Mouse (Mus musculus): Measurements from ENCODE around the gene Gm14327. TPM values are rescaled to one million over a fixed set of nuclear protein-coding genes. Genes with fewer than 3 reads are reported as not detected.
"Not testable (repeated sequence)": the region's sequence is repeated elsewhere in the genome, so short reads cannot be mapped to it uniquely, and the experiment has no call there.

Gene Gm14327
- total RNA-seq (2014; fragmentation: Nextera tagmentation) (not detected in 2 replicates), total RNA-seq (2017) (0.52 and 0.82 TPM in 2 replicates), polyA plus RNA-seq (2012) (not detected in 2 replicates)

DNA sequence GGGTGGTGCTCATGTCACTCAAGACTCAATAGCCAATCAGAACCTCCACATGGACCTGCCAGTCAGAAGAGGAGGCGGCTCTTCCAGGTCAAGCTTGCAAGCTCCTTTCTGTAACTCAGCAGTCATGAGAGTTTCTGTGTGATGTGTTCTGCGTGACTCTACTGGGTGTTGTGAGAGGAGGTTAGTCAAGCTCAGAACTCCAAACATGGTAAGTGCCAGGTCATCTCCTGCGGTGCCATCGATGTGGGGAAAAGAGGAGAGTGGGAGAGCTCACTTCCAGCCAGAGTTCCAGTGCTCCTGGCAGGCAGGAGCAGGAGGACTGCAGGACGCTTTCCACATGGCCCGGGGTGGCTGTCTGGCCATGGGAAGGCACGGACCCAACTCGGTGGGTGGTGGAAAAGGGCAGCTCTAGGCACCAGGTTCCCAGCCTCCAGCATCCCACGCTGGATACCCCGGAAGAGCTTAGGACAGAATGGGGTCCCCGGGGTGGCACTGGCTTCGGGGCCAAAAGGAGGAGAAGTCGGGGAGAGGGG is at the start of gene Gm14327:
Gm14327 (plus strand) TSS at position 51 of the 533 bp plus-strand sequence.
- not testable (repeated sequence) for H3K4me3 ChIP-seq (ENCODE audit: low read depth, low read length); H3K4me1 ChIP-seq (ENCODE audit: insufficient read depth, low read depth, low read length); H3K27me3 ChIP-seq (ENCODE audit: insufficient read depth, low read length); H3K36me3 ChIP-seq (replicated peaks); DNase-seq (ENCODE audit: low spot score); ATAC-seq (ENCODE audit: extremely low read depth, insufficient number of reproducible peaks, low FRiP score, poor library complexity, severe bottlenecking); H3K9me3 ChIP-seq (replicated peaks)

DNA sequence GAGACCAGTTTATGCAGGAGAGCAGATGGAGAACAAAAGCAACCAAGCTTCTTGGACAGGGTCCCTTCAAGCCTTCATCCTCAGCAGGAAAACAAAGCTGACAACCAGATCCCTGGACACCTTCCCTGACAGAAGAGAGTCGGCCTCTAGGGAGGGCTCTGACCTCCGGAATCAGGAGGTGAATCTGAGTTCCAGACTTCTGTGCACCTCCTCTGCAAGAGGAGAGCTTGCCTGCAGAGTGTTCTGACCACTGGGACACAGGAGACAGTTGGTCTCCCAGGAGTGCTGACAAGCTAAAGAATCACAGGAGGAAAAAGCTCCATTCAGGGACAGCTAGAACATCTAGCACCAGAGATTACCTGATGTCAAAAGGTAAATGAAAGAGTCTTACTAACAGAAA is 34.6 kb upstream of the Gm14327 start:
- not testable (repeated sequence) for H3K4me3 ChIP-seq (ENCODE audit: low read depth, low read length); ATAC-seq (ENCODE audit: extremely low read depth, insufficient number of reproducible peaks, low FRiP score, poor library complexity, severe bottlenecking); DNase-seq (ENCODE audit: low spot score)

DNA sequence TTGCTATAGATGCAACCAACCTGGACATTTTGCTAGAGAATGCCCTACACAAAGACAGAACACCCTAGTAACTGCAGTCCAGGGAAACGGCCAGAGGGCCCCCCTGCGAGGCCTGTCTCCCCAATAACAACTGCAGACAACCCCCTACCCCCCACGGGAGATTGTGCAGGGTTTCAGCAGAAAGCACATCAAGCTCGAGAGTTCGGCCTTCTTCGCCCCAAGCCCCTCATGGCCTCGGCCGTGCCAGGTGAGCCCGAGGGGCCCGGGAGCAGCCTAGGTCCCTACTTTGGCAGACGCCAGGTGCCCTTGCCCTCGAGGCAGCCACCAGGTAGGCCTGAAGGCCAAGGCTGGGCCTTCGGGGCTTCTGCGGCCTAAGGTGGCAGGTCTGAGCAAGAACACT is 9.2 kb upstream of the Gm14327 start:
- not testable (repeated sequence) for H3K36me3 ChIP-seq (replicated peaks); DNase-seq (ENCODE audit: low spot score); H3K27me3 ChIP-seq (ENCODE audit: insufficient read depth, low read length); ATAC-seq (ENCODE audit: extremely low read depth, insufficient number of reproducible peaks, low FRiP score, poor library complexity, severe bottlenecking); H3K4me3 ChIP-seq (ENCODE audit: low read depth, low read length); H3K4me1 ChIP-seq (ENCODE audit: insufficient read depth, low read depth, low read length); H3K9me3 ChIP-seq (replicated peaks)

More for the DNA sequence above, 34.6 kb upstream of the Gm14327 start:
- not testable (repeated sequence) for H3K36me3 ChIP-seq (replicated peaks); H3K4me1 ChIP-seq (ENCODE audit: insufficient read depth, low read depth, low read length); H3K9me3 ChIP-seq (replicated peaks); H3K27me3 ChIP-seq (ENCODE audit: insufficient read depth, low read length)

DNA sequence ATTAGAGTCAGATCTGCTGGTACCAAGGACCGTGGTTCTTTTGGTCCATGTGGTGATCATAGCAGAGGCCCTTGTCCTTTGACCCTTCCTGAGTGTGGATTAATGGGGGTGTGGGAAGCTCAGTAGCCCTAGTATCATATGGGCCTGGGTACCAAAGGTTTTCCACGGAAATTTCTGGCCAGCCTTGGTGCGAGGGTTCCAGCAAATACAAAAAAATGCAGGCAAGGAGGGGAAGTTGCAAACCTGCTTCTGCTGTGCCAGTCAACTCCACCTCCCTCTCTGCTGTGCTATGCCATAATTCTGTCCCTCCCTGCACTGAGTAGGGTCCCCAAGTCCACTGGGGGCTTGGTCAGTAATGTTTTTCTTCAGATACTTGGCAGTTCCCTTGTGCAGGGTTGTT is 1.3 kb downstream of the Gm14327 start:
- not testable (repeated sequence) for H3K9me3 ChIP-seq (replicated peaks); H3K36me3 ChIP-seq (replicated peaks); ATAC-seq (ENCODE audit: extremely low read depth, insufficient number of reproducible peaks, low FRiP score, poor library complexity, severe bottlenecking); H3K4me3 ChIP-seq (ENCODE audit: low read depth, low read length); H3K4me1 ChIP-seq (ENCODE audit: insufficient read depth, low read depth, low read length); DNase-seq (ENCODE audit: low spot score); H3K27me3 ChIP-seq (ENCODE audit: insufficient read depth, low read length)

DNA sequence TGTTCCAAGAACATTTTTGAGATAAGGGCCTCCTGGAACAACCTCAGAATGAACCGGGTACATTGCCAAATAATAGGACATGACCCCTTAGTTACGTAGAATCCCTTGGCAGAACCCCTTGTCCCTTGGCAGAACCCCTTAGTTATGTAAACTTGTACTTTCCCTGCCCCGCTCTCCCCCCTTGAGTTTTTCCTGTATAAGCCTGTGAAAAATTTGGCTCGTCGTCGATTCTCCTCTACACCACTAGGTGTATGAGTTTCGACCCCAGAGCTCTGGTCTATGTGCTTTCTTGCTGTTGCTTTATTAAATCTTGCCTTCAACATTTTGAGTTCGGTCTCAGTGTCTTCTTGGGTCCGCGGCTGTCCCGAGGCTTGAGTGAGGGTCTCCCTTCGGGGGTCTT is 6.4 kb downstream of the Gm14327 start:
- H3K4me3 ChIP-seq (ENCODE audit: low read depth, low read length); ATAC-seq (ENCODE audit: extremely low read depth, insufficient number of reproducible peaks, low FRiP score, poor library complexity, severe bottlenecking); H3K36me3 ChIP-seq (replicated peaks); DNase-seq (ENCODE audit: low spot score); H3K27me3 ChIP-seq (ENCODE audit: insufficient read depth, low read length); H3K4me1 ChIP-seq (ENCODE audit: insufficient read depth, low read depth, low read length); H3K9me3 ChIP-seq (replicated peaks): not testable (repeated sequence)

DNA sequence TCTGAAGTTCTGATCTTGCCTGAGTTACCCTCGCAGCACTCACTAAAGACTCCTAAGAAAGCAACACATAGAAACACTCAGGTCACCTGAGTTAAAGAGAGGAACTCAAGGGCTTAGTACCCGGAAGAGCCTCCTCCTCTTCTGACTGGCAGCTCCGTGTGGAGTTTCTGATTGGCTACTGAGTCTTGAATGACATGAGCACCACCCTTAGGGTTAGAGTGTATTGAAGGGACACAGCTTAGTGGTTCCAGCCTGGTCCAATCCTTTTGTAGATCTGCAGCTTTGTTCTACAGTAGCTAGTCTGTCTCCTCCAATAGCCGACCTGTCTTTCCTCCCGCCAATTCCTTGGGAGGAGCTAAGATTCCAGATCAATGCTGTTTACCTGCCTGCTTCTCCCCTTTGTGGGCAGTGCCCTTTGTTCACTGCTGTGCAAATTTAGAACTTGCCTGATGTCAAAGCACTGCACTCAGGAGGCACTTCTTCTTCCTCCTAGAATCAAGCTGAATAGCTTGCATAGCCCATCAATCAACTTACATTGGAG is 28.7 kb downstream of the Gm14327 start, which contains the start of gene Zfp972:
Zfp972 (minus strand) TSS at position 51 of the 541 bp plus-strand sequence.
- DNase-seq (ENCODE audit: low spot score); H3K4me1 ChIP-seq (ENCODE audit: insufficient read depth, low read depth, low read length); H3K9me3 ChIP-seq (replicated peaks); H3K27me3 ChIP-seq (ENCODE audit: insufficient read depth, low read length); H3K36me3 ChIP-seq (replicated peaks); ATAC-seq (ENCODE audit: extremely low read depth, insufficient number of reproducible peaks, low FRiP score, poor library complexity, severe bottlenecking): not testable (repeated sequence)
- H3K4me3 ChIP-seq (ENCODE audit: low read depth, low read length), result peak within 1 kb of the TSS; percentile 63

Other genes starting within 250 kb of the Gm14327 start
- gene Gm14322, start 137.8 kb upstream of the Gm14327 start, total RNA-seq (2014; fragmentation: Nextera tagmentation), result not detected in 2 replicates
- gene Gm14322, start 137.8 kb upstream of the Gm14327 start, total RNA-seq (2017), result 0.16 TPM in 1 of 2 replicates, not detected in the other
- not detected in 2 replicates for gene Gm14322, start 137.8 kb upstream of the Gm14327 start, polyA plus RNA-seq (2012)
- 59.4 and 69.6 TPM in 2 replicates for gene Gm14325, start 56.8 kb upstream of the Gm14327 start, total RNA-seq (2014; fragmentation: Nextera tagmentation)
- gene Gm14325, start 56.8 kb upstream of the Gm14327 start, total RNA-seq (2017), result 51.1 and 68.8 TPM in 2 replicates
- 0.15 and 0.88 TPM in 2 replicates for gene Gm14325, start 56.8 kb upstream of the Gm14327 start, polyA plus RNA-seq (2012)
- gene Zfp972, start 28.5 kb downstream of the Gm14327 start, total RNA-seq (2014; fragmentation: Nextera tagmentation), result 8.1 and 10.3 TPM in 2 replicates
- gene Zfp972, start 28.5 kb downstream of the Gm14327 start, total RNA-seq (2017), result 21.9 and 22.0 TPM in 2 replicates
- gene Zfp972, start 28.5 kb downstream of the Gm14327 start, polyA plus RNA-seq (2012), result 0.67 and 0.72 TPM in 2 replicates
- 50.0 and 62.9 TPM in 2 replicates for gene Gm14326, start 60.2 kb downstream of the Gm14327 start, total RNA-seq (2014; fragmentation: Nextera tagmentation)
- 24.6 and 31.5 TPM in 2 replicates for gene Gm14326, start 60.2 kb downstream of the Gm14327 start, total RNA-seq (2017)
- 1.7 and 1.8 TPM in 2 replicates for gene Gm14326, start 60.2 kb downstream of the Gm14327 start, polyA plus RNA-seq (2012)
- gene Zfp971, start 126.2 kb downstream of the Gm14327 start, total RNA-seq (2014; fragmentation: Nextera tagmentation), result 151 and 161 TPM in 2 replicates
- gene Zfp971, start 126.2 kb downstream of the Gm14327 start, total RNA-seq (2017), result 45.7 and 53.7 TPM in 2 replicates
- gene Zfp971, start 126.2 kb downstream of the Gm14327 start, polyA plus RNA-seq (2012), result 2.1 and 2.6 TPM in 2 replicates
- gene Zfp931, start 181.4 kb downstream of the Gm14327 start, total RNA-seq (2014; fragmentation: Nextera tagmentation), result 2.7 and 3.2 TPM in 2 replicates
- gene Zfp931, start 181.4 kb downstream of the Gm14327 start, total RNA-seq (2017), result 3.4 and 3.8 TPM in 2 replicates
- 0.05 and 0.07 TPM in 2 replicates for gene Zfp931, start 181.4 kb downstream of the Gm14327 start, polyA plus RNA-seq (2012)
- not detected in 2 replicates for gene Phactr3, start 221.9 kb downstream of the Gm14327 start, total RNA-seq (2014; fragmentation: Nextera tagmentation)
- gene Phactr3, start 221.9 kb downstream of the Gm14327 start, total RNA-seq (2017), result 0.05 TPM in 1 of 2 replicates, not detected in the other
- not detected in 2 replicates for gene Phactr3, start 221.9 kb downstream of the Gm14327 start, polyA plus RNA-seq (2012)